Mouse (Mus musculus) myocyte (in vitro differentiated cells): Measurements from ENCODE around the gene Ino80d.

ENCODE experiments used
- E2F4 ChIP-seq: IDR thresholded peaks from one replicate; pipeline ENCODE4 v1.6.1; 2011; ENCODE audit warnings: mild to moderate bottlenecking, control low read depth, moderate library complexity; ENCODE audit not compliant: insufficient read depth
- POLR2A ChIP-seq: IDR thresholded peaks from one replicate; pipeline ENCODE4 v1.6.1; 2011; ENCODE audit warnings: low read depth, mild to moderate bottlenecking, control low read depth, moderate library complexity; ENCODE audit not compliant: insufficient read length
- POLR2AphosphoS2 ChIP-seq: IDR thresholded peaks from one replicate; pipeline ENCODE4 v1.6.1; 2011; ENCODE audit warnings: low read depth, control low read depth; ENCODE audit not compliant: insufficient read length

- TF ChIP-seq E2F4, result no peak
- no peak for TF ChIP-seq POLR2AphosphoS2
- TF ChIP-seq POLR2A, result no peak
Observed at GRCm38 (mm10) chr1:62992648-62993047, 121.8 kb downstream of the Ino80d start.
